Mouse (Mus musculus) liver, postnatal 0 days (tissue): Measurements from ENCODE around the gene Mnt. TPM values are rescaled to one million over a fixed set of nuclear protein-coding genes. Genes with fewer than 3 reads are reported as not detected.

Experiments used
- ATAC-seq: fragments of 200-750 bp; cut with Nextera tagmentation; 2 replicates; pipeline ENCODE4 v1.8.0; 2017; ENCODE audit warnings: mild to moderate bottlenecking, moderate library complexity
- DNase-seq: peaks from one replicate; pipeline ENCODE4 v3.0.0-alpha.2; 2016
- H3K27ac ChIP-seq: fragments of 300-500 bp; sonication (generic); 2 replicates; pipeline ENCODE4 v1.5.1; 2014; ENCODE audit warnings: antibody characterized with exemption, moderate library complexity, mild to moderate bottlenecking, low read depth
- H3K27me3 ChIP-seq: fragments of 300-500 bp; sonication (generic); 2 replicates; pipeline ENCODE4 v1.6.1; 2014; ENCODE audit warnings: low read length, control low read depth, mixed read lengths; ENCODE audit not compliant: insufficient read depth
- H3K36me3 ChIP-seq: fragments of 300-500 bp; sonication (generic); replicated peaks from 2 replicates; pipeline ENCODE4 v1.6.1; 2014; ENCODE audit warnings: mild to moderate bottlenecking, control low read depth, low read length, moderate library complexity, mixed read lengths; ENCODE audit not compliant: insufficient read depth
- H3K4me1 ChIP-seq: fragments of 300-500 bp; sonication (generic); 2 replicates; pipeline ENCODE4 v1.6.1; 2014; ENCODE audit warnings: antibody characterized with exemption, mild to moderate bottlenecking, control low read depth; ENCODE audit not compliant: insufficient read depth
- H3K4me2 ChIP-seq: fragments of 300-500 bp; sonication (generic); 2 replicates; pipeline ENCODE4 v1.6.1; 2014; ENCODE audit warnings: low read depth, mild to moderate bottlenecking, low read length, moderate library complexity, mixed read lengths
- H3K4me3 ChIP-seq: fragments of 300-500 bp; sonication (generic); 2 replicates; pipeline ENCODE4 v1.5.1; 2014; ENCODE audit warnings: low read depth, low read length
- H3K9ac ChIP-seq: fragments of 300-500 bp; sonication (generic); replicated peaks from 2 replicates; pipeline ENCODE4 v1.6.1; 2014; ENCODE audit warnings: mild to moderate bottlenecking, moderate library complexity
- H3K9me3 ChIP-seq: fragments of 300-500 bp; sonication (generic); 2 replicates; pipeline ENCODE4 v1.6.1; 2016; ENCODE audit warnings: mild to moderate bottlenecking, control low read depth, low read length, mixed read lengths
- CTCF ChIP-seq: sonication (generic); IDR thresholded peaks from 2 replicates; pipeline ENCODE4 v1.5.1; 2016; ENCODE audit warnings: antibody characterized with exemption, low read depth
- EP300 ChIP-seq: IDR thresholded peaks from 2 replicates; pipeline ENCODE4 v1.6.1; 2016; ENCODE audit warnings: antibody characterized with exemption, low read depth, mild to moderate bottlenecking
- whole genome bisulfite sequencing: fragments of 180-500 bp; shearing (Covaris S2); extraction: QIAGEN DNeasy Blood & Tissue Kit; methylation state at CpG from one replicate; pipeline ENCODE4 v1.1.7; 2014; ENCODE audit not compliant: insufficient replicate concordance; 5-methylcytosine and 5-hydroxymethylcytosine counted together
- polyA plus RNA-seq: library from polyadenylated mRNA; unstranded; fragments of >200 nt; fragmentation: Nextera tagmentation; extraction: Ambion mirVana; gene quantifications from 2 replicates; pipeline ENCODE4 v1.2.1, GENCODE M21; 2015

The Mnt gene
- polyA plus RNA-seq, 1 experiment from 2014 or later, result 1.4 TPM

DNA sequence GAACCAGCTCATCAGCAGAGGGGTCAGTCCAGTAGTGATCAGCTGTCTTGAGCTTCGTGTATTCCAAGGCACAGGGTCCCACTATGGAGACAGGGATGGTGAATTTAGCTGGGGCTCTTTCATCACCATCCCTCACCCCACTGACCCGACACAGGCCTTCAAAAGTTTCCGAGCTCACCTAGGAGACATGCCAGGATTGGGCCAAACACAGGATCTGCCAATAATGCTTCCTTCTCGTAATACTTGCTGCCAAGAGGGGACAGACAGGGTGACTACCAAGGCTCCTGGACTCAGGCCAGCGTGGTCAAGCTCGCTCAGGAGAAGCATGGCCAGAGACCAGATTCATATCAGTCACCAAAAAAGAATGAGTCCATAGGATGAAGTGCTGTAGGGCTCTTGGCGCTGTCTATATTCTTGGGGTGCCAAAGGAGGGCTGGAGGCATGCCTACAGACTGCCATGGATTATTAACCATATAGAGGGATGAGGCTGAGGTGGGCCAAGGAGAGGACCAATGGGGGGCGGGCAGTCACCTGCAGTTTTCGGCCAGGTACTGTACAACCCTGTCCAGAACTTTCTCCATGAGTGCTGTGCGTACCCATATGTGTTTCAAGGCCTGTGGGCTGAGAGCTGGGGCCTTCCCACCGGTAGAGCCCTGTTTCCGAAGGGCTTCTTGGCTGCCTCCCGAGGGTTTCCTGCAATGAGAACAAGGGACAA, 37.5 kb downstream of the Mnt start:
- no peaks in the 10 kb centered on the region for H3K27me3 ChIP-seq
- 0 out of 2 replicates have a peak, but pooled peaks cover 4% of the 10 kb centered on the region for H3K4me1 ChIP-seq
- no peak overlapping the region for H3K4me2 ChIP-seq
- TF ChIP-seq EP300 (no peak), CTCF (no peak)
- peaks cover 3% of the 10 kb centered on the region; the same call in 1 of the 2 replicates for H3K36me3 ChIP-seq
- WGBS, result 83% methylated on average over 13 of the region's 13 CpGs
- no peaks in the 10 kb centered on the region for H3K9me3 ChIP-seq
- no peak overlapping the region for H3K27ac ChIP-seq
- ATAC-seq, result no peak
- no peak for DNase-seq
- H3K9ac ChIP-seq, result no peak overlapping the region
- no peak overlapping the region for H3K4me3 ChIP-seq

DNA sequence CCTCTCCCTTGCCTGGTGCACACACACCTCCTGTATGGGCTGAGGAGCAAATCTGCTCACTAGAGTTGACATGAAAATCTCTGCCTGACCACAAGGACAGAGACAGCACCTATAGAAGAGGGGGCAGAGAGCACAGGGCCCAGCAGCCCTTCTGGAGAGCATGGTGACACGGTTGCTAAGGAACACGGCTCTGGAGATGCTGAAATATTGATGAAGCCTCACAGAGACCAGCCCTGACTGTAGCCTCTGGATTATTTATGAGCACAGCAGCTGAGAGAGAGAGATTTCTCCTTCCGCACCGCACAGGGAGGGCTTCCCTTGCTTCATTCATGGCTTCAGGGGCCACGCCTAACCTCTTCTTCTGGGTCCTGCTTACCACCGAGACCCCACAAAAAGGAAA, 38.9 kb downstream of the Mnt start:
- Histone ChIP-seq H3K36me3 (peaks cover 3% of the 10 kb centered on the region; the same call in 1 of the 2 replicates), H3K27me3 (no peaks in the 10 kb centered on the region), H3K9me3 (no peaks in the 10 kb centered on the region), H3K9ac (no peak overlapping the region), H3K27ac (no peak overlapping the region), H3K4me2 (no peak overlapping the region), H3K4me1 (0 out of 2 replicates have a peak, but pooled peaks cover 4% of the 10 kb centered on the region), H3K4me3 (no peak overlapping the region)
- TF ChIP-seq EP300, result no peak
- TF ChIP-seq CTCF, result no peak
- 78% methylated on average over 6 of the region's 6 CpGs for WGBS
- DNase-seq, result no peak
- no peak for ATAC-seq

GRCm38 (mm10) chr11:74870544-74870943, 39.8 kb downstream of the Mnt start:
- WGBS, result 68% methylated on average over 4 of the region's 4 CpGs
- Histone ChIP-seq H3K4me3 (no peak overlapping the region), H3K9me3 (no peaks in the 10 kb centered on the region), H3K27ac (no peak overlapping the region), H3K27me3 (no peaks in the 10 kb centered on the region), H3K9ac (no peak overlapping the region), H3K36me3 (peaks cover 3% of the 10 kb centered on the region; the same call in 1 of the 2 replicates), H3K4me1 (0 out of 2 replicates have a peak, but pooled peaks cover 4% of the 10 kb centered on the region), H3K4me2 (no peak overlapping the region)
- TF ChIP-seq CTCF, result no peak
- no peak for TF ChIP-seq EP300
- ATAC-seq (no peak), DNase-seq (no peak)

- no peak overlapping the region for H3K9ac ChIP-seq
- no peak for TF ChIP-seq EP300
- DNase-seq (no peak), ATAC-seq (no peak)
- no peaks in the 10 kb centered on the region for H3K9me3 ChIP-seq
- H3K4me2 ChIP-seq, result no peak overlapping the region
- H3K4me1 ChIP-seq, result 0 out of 2 replicates have a peak, but pooled peaks cover 4% of the 10 kb centered on the region
- H3K36me3 ChIP-seq, result peaks cover 3% of the 10 kb centered on the region; the same call in 1 of the 2 replicates
- no peak overlapping the region for H3K4me3 ChIP-seq
- H3K27me3 ChIP-seq, result no peaks in the 10 kb centered on the region
- no peak overlapping the region for H3K27ac ChIP-seq
- 68% methylated on average over 12 of the region's 12 CpGs for WGBS
These were observed 40.4 kb downstream of the Mnt start for GRCm38 (mm10) chr11:74870991-74871622.

- Histone ChIP-seq H3K9me3 (no peaks in the 10 kb centered on the region), H3K27me3 (no peaks in the 10 kb centered on the region), H3K36me3 (no peaks in the 10 kb centered on the region), H3K9ac (no peak overlapping the region), H3K4me1 (peaks cover 6% of the 10 kb centered on the region; the same call in 1 of the 2 replicates), H3K27ac (no peak overlapping the region), H3K4me3 (no peak overlapping the region), H3K4me2 (no peak overlapping the region)
- ATAC-seq (no peak), DNase-seq (no peak)
- WGBS, result 69% methylated on average over 3 of the region's 3 CpGs
- TF ChIP-seq CTCF, result no peak
- TF ChIP-seq EP300, result no peak
These were observed 43.9 kb downstream of the Mnt start for GRCm38 (mm10) chr11:74874630-74875029.

DNA sequence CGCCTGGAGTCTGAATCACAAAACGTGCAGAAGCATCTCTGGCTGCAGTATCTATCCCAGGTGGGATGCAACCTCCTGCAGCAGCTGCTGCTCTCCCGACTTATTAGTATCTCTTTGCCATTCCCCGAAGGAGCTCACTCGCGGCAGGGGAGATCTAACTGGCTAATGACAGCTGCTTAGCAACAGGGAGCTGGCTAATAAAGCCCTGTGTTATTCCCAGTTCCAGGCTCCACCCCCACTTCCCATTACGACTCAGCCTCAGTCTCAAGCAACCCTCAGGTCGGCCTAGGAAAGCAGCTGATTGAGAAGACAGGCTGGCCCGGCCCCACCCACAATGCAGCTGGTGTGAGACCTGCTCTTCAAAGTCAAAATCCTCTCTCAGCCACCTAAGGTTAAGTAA, 46.1 kb downstream of the Mnt start:
- no peak for TF ChIP-seq CTCF
- TF ChIP-seq EP300, result no peak
- Histone ChIP-seq H3K9me3 (no peaks in the 10 kb centered on the region), H3K4me2 (no peak overlapping the region), H3K27ac (no peak overlapping the region), H3K27me3 (no peaks in the 10 kb centered on the region), H3K36me3 (no peaks in the 10 kb centered on the region), H3K9ac (no peak overlapping the region), H3K4me3 (no peak overlapping the region), H3K4me1 (peaks cover 6% of the 10 kb centered on the region; the same call in 1 of the 2 replicates)
- no peak for ATAC-seq
- 23% methylated on average over 9 of the region's 9 CpGs for WGBS
- DNase-seq, result no peak
